Mouse (Mus musculus) Patski (cell line): Measurements from ENCODE around the gene Comt. TPM values are rescaled to one million over a fixed set of nuclear protein-coding genes. Genes with fewer than 3 reads are reported as not detected.

Experiments used
- ATAC-seq: fragments of 100-300 bp; one replicate; pipeline ENCODE4 v1.8.0; 2021
- CTCF ChIA-PET: fragments of 350-600 bp; sonication (Branson Sonifier 250); formaldehyde crosslinking; loops from one replicate; lab custom pipeline; 2022; ENCODE audit warnings: inconsistent platforms; lab: Charles Lee
- POLR2A ChIA-PET: fragments of 350-600 bp; sonication (Branson Sonifier 250); formaldehyde crosslinking; loops from one replicate; lab custom pipeline; 2022; ENCODE audit warnings: antibody characterized with exemption, inconsistent platforms; lab: Charles Lee
- DNase-seq: peaks from one replicate; pipeline ENCODE4 v3.0.0-alpha.2; 2011; ENCODE audit warnings: low read depth, low spot score
- H3K27me3 ChIP-seq: fragments of 371-371 bp; one replicate; pipeline ENCODE4 v1.5.1; 2021
- CTCF ChIP-seq: fragments of 100-300 bp; IDR thresholded peaks from one replicate; pipeline ENCODE4 v1.5.1; 2021
- in situ Hi-C: fragments of 300-500 bp; cut with MboI; formaldehyde crosslinking; loops from 3 replicates; pipeline ENCODE4 v1.11.1; 2018; ENCODE audit warnings: low pct_unique_long_range_greater_than_20kb, mixed read lengths
- polyA plus RNA-seq: library from polyadenylated mRNA; unstranded; gene quantifications from one replicate; pipeline ENCODE4 v1.2.3, GENCODE M21; 2021

The Comt gene
- polyA plus RNA-seq, 1 experiment from 2014 or later: 229 TPM

GRCm38 (mm10) chr16:18460826-18461225 is 34.2 kb upstream of the Comt start:
- POLR2A ChIA-PET: interaction anchor here (2.5 kb wide), 1 partner anchor 11 kb away, joined by 14 read pairs; no protein-coding TSS in a partner anchor
- no peak for TF ChIP-seq CTCF
- ATAC-seq (no peak), DNase-seq (no peak)
- CTCF ChIA-PET: interaction anchor here (2.1 to 2.3 kb wide), 2 partner anchors 10 to 11 kb away, joined by 7 to 8 read pairs; no protein-coding TSS in a partner anchor
- in situ Hi-C loops: no loop called here
- H3K27me3 ChIP-seq: no peaks in the 10 kb centered on the region

- DNase-seq (no peak), ATAC-seq (peak; percentile 44)
- TF ChIP-seq CTCF: no peak
- ChIA-PET CTCF (interaction anchor here (2.1 kb wide), 1 partner anchor 9 kb away, joined by 7 read pairs; no protein-coding TSS in a partner anchor), POLR2A (interaction anchor here (1.5 to 2.5 kb wide), 2 partner anchors 12 to 16 kb away, joined by 3 to 14 read pairs; no protein-coding TSS in a partner anchor)
- in situ Hi-C loops: no loop called here
- H3K27me3 ChIP-seq: no peaks in the 10 kb centered on the region
Measured at GRCm38 (mm10) chr16:18459955-18460370, 33.3 kb upstream of the Comt start.

GRCm38 (mm10) chr16:18459335-18459954 is 32.8 kb upstream of the Comt start:
- H3K27me3 ChIP-seq: no peaks in the 10 kb centered on the region
- ChIA-PET POLR2A (interaction anchor here (1.5 to 2.5 kb wide), 2 partner anchors 13 to 16 kb away, joined by 3 to 14 read pairs; no protein-coding TSS in a partner anchor), CTCF (interaction anchor here (1.4 kb wide), 1 partner anchor 16 kb away, joined by 3 read pairs; no protein-coding TSS in a partner anchor)
- no peak for ATAC-seq
- TF ChIP-seq CTCF: no peak
- in situ Hi-C loops: no loop called here
- DNase-seq: no peak

GRCm38 (mm10) chr16:18458661-18459060 is 32.0 kb upstream of the Comt start:
- DNase-seq (no peak), ATAC-seq (no peak)
- no peaks in the 10 kb centered on the region for H3K27me3 ChIP-seq
- no peak for TF ChIP-seq CTCF
- ChIA-PET POLR2A (interaction anchor here (2.5 kb wide), 1 partner anchor 13 kb away, joined by 14 read pairs; no protein-coding TSS in a partner anchor), CTCF (interaction anchor here (1.4 kb wide), 1 partner anchor 15 kb away, joined by 3 read pairs; no protein-coding TSS in a partner anchor)
- in situ Hi-C loops: no loop called here

GRCm38 (mm10) chr16:18455407-18455806 is 28.8 kb upstream of the Comt start:
- ATAC-seq: no peak
- POLR2A ChIA-PET: interaction anchor here (1.3 kb wide), 1 partner anchor 19 kb away, joined by 5 read pairs; no protein-coding TSS in a partner anchor

GRCm38 (mm10) chr16:18453846-18454245 is 27.2 kb upstream of the Comt start:
- CTCF ChIA-PET: interaction anchor here (1.2 kb wide), 1 partner anchor 10 kb away, joined by 3 read pairs; no protein-coding TSS in a partner anchor
- in situ Hi-C loops: loop anchor here (5.0 kb wide), 1 partner anchor 43 kb away; the partner anchor contains the start of genes Gnb1l and Rtl10
- H3K27me3 ChIP-seq: no peaks in the 10 kb centered on the region
- no peak for TF ChIP-seq CTCF
- no peak for DNase-seq
- POLR2A ChIA-PET: no interaction called here
- no peak for ATAC-seq

More at GRCm38 (mm10) chr16:18455407-18455806, 28.8 kb upstream of the Comt start:
- H3K27me3 ChIP-seq: no peaks in the 10 kb centered on the region
- CTCF ChIA-PET: interaction anchor here (0.9 kb wide), 1 partner anchor 12 kb away, joined by 5 read pairs; no protein-coding TSS in a partner anchor
- DNase-seq: no peak
- no peak for TF ChIP-seq CTCF
- in situ Hi-C loops: no loop called here

- no peak for ATAC-seq
- ChIA-PET CTCF (interaction anchor here (1.2 to 2.4 kb wide), 3 partner anchors 9 to 113 kb away, joined by 3 to 7 read pairs (median 6); no protein-coding TSS in a partner anchor), POLR2A (no interaction called here)
- no peak for DNase-seq
- no peak for TF ChIP-seq CTCF
- in situ Hi-C loops: loop anchor here (5.0 kb wide), 1 partner anchor 45 kb away; the partner anchor contains the start of genes Gnb1l and Rtl10
- H3K27me3 ChIP-seq: no peaks in the 10 kb centered on the region
Measured at GRCm38 (mm10) chr16:18452361-18452862, 25.8 kb upstream of the Comt start.

- peak; percentile 87 for ATAC-seq
- CTCF ChIA-PET: interaction anchor here (0.9 to 2.4 kb wide), 6 partner anchors 8 to 166 kb away, joined by 3 to 7 read pairs (median 5); no protein-coding TSS in a partner anchor
Measured at GRCm38 (mm10) chr16:18451486-18452181, 25.0 kb upstream of the Comt start.

GRCm38 (mm10) chr16:18449005-18449404 is 22.4 kb upstream of the Comt start:
- no peaks in the 10 kb centered on the region for H3K27me3 ChIP-seq
- ATAC-seq: no peak
- in situ Hi-C loops: no loop called here
- CTCF ChIA-PET: interaction anchor here (1.3 to 1.7 kb wide), 3 partner anchors 22 to 229 kb away, joined by 4 to 8 read pairs (median 5); no protein-coding TSS in a partner anchor
- POLR2A ChIA-PET: no interaction called here
- no peak for TF ChIP-seq CTCF
- no peak for DNase-seq

More at GRCm38 (mm10) chr16:18451486-18452181, 25.0 kb upstream of the Comt start:
- peak; percentile 88 for DNase-seq
- POLR2A ChIA-PET: interaction anchor here (1.7 kb wide), 1 partner anchor 52 kb away, joined by 3 read pairs; no protein-coding TSS in a partner anchor
- in situ Hi-C loops: loop anchor here (5.0 kb wide), 1 partner anchor 46 kb away; the partner anchor contains the start of genes Gnb1l and Rtl10
- no peak for TF ChIP-seq CTCF
- H3K27me3 ChIP-seq: no peaks in the 10 kb centered on the region
